Mouse (Mus musculus) bone marrow, adult 2 months (tissue): ENCODE data around the gene Rps24. TPM values are rescaled to one million over a fixed set of nuclear protein-coding genes. Genes with fewer than 3 reads are reported as not detected.

ENCODE experiments used
- H3K27ac ChIP-seq: fragments of 200-500 bp; 2 replicates; pipeline ENCODE4 v1.5.1; 2012; ENCODE audit warnings: low read depth, mild to moderate bottlenecking, control low read depth, inconsistent platforms, low read length; ENCODE audit not compliant: control insufficient read depth, poor library complexity, insufficient read depth
- H3K4me1 ChIP-seq: fragments of 200-500 bp; 2 replicates; pipeline ENCODE4 v1.6.1; 2011; ENCODE audit warnings: low read length; ENCODE audit not compliant: control insufficient read depth, insufficient read depth
- H3K4me3 ChIP-seq: fragments of 200-500 bp; replicated peaks from 2 replicates; pipeline ENCODE3; 2011; ENCODE audit warnings: mild to moderate bottlenecking, low read depth, low read length, control low read depth; ENCODE audit not compliant: control insufficient read depth
- CTCF ChIP-seq: fragments of 200-500 bp; IDR thresholded peaks from 2 replicates; pipeline ENCODE4 v1.5.1; 2011; ENCODE audit warnings: low read length, control low read depth; ENCODE audit not compliant: control insufficient read depth, insufficient read depth
- POLR2A ChIP-seq: fragments of 200-500 bp; IDR thresholded peaks from 2 replicates; pipeline ENCODE4 v1.6.1; 2011; ENCODE audit warnings: low read depth, mild to moderate bottlenecking, control low read depth, low read length, borderline replicate concordance; ENCODE audit not compliant: control insufficient read depth
- WGBS: fragments of 180-500 bp; shearing (Covaris S2); methylation state at CpG from one replicate; pipeline ENCODE4 v1.1.7; 2018; 5-methylcytosine and 5-hydroxymethylcytosine counted together
- polyA plus RNA-seq: library from polyadenylated mRNA; stranded (reverse); fragments of >200 nt; gene quantifications from 2 replicates; pipeline ENCODE4 v1.2.4, GENCODE M21; 2011; ENCODE audit warnings: low replicate concordance; ENCODE audit not compliant: missing spikeins, insufficient read depth, insufficient read length

Rps24 gene
- polyA plus RNA-seq, 1 experiment = 4,163 TPM

GRCm38 (mm10) chr14:24525677-24526415 is 38.9 kb downstream of the Rps24 start:
- TF ChIP-seq CTCF (no peak), POLR2A (no peak)
- WGBS = 81% methylated on average over 10 of the region's 10 CpGs
- no peak overlapping the region for H3K4me3 ChIP-seq
- no peak overlapping the region for H3K27ac ChIP-seq
- no peaks in the 10 kb centered on the region for H3K4me1 ChIP-seq

GRCm38 (mm10) chr14:24526440-24526839 is 39.5 kb downstream of the Rps24 start:
- WGBS = 72% methylated on average over 10 of the region's 10 CpGs
- Histone ChIP-seq H3K27ac (no peak overlapping the region), H3K4me3 (no peak overlapping the region), H3K4me1 (no peaks in the 10 kb centered on the region)
- TF ChIP-seq CTCF (no peak), POLR2A (no peak)

- no peak overlapping the region for H3K27ac ChIP-seq
- H3K4me3 ChIP-seq = no peak overlapping the region
- H3K4me1 ChIP-seq = no peaks in the 10 kb centered on the region
- WGBS = 26% methylated on average over 6 of the region's 6 CpGs
- TF ChIP-seq CTCF (no peak), POLR2A (no peak)
These were observed 43.3 kb downstream of the Rps24 start for GRCm38 (mm10) chr14:24530228-24530627.

GRCm38 (mm10) chr14:24534865-24535545 is 48.1 kb downstream of the Rps24 start:
- H3K4me3 ChIP-seq = no peak overlapping the region
- H3K4me1 ChIP-seq = no peaks in the 10 kb centered on the region
- no peak overlapping the region for H3K27ac ChIP-seq
- TF ChIP-seq CTCF (no peak), POLR2A (no peak)
- WGBS = 82% methylated on average over 9 of the region's 9 CpGs

GRCm38 (mm10) chr14:24542901-24543300 is 56.0 kb downstream of the Rps24 start:
- Histone ChIP-seq H3K4me3 (no peak overlapping the region), H3K4me1 (no peaks in the 10 kb centered on the region), H3K27ac (no peak overlapping the region)
- 71% methylated on average over 4 of the region's 4 CpGs for WGBS
- no peak for TF ChIP-seq CTCF
- no peak for TF ChIP-seq POLR2A

- WGBS = 37% methylated on average over 2 of the region's 2 CpGs
- Histone ChIP-seq H3K4me1 (no peaks in the 10 kb centered on the region), H3K4me3 (no peak overlapping the region), H3K27ac (no peak overlapping the region)
- TF ChIP-seq POLR2A (no peak), CTCF (no peak)
These were observed 57.1 kb downstream of the Rps24 start for GRCm38 (mm10) chr14:24544057-24544456.

Other genes starting within 250 kb of the Rps24 start
- gene Dlg5, start 241.2 kb upstream of the Rps24 start, polyA plus RNA-seq = 5.2 and 8.4 TPM in 2 replicates
- not detected in 2 replicates for gene E330034G19Rik, start 193.9 kb upstream of the Rps24 start, polyA plus RNA-seq
- gene Polr3a, start 67 bp upstream of the Rps24 start, polyA plus RNA-seq = 3.8 and 6.9 TPM in 2 replicates